Mouse (Mus musculus) layer of hippocampus, adult 9-11 months (tissue): ENCODE results near the gene Ninl.

Experiments
- DNase-seq: peaks from one replicate; pipeline ENCODE4 v3.0.0; 2022

The Ninl gene

GRCm38 (mm10) chr2:150900341-150900740 is 138.8 kb downstream of the Ninl start:
- DNase-seq, result no peak

- DNase-seq, result no peak
Observed at GRCm38 (mm10) chr2:150895691-150896252, 143.4 kb downstream of the Ninl start.

DNA sequence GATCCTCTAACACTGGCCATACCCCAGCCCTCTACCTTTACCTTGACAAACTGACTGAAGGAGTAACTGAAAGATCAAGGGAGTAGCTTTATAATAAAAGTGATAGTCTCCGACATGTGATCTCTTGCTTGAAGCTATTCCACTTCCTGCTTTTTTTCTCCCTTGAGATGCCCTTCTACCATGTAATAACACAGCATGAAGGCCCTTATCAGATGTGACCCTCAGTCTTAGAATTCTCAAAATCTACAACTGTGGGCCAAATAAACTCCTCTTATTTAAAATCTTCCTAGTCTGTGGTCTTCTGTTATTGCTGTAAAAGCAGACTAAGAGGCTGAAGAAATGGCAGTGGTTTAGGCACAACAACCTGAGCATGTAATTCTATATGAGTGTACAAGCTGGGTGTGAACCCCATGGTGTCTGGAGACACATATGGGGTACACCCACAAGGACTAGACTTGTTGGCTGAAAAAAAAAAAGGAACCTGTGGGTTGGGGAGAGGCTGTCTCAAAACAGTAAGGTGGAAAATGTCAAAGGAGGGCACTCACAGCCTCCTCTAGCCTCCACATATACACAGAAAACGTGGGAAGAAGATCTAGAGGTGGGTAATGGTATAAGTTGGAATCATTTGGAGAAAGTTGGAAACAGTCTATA is 144.4 kb downstream of the Ninl start:
- DNase-seq, result no peak

DNA sequence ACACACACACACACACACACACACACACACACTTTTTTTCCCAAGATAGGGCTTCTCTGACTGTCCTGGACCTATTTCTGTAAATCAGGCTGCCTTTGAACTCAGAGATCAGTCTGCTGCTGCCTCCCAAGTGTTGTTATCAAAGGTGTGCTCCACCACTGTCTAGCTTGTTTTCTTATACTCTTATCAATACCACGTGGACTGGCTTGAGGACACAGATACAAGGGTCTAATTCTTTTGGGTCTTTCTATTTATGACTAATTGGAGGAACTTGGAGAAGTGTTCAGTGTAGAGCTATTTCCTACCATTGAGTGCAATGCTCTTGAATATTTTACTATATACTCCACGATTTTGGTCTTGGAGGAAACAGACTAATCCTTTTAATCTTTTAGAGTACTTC is 151.8 kb downstream of the Ninl start:
- DNase-seq, result no peak

DNA sequence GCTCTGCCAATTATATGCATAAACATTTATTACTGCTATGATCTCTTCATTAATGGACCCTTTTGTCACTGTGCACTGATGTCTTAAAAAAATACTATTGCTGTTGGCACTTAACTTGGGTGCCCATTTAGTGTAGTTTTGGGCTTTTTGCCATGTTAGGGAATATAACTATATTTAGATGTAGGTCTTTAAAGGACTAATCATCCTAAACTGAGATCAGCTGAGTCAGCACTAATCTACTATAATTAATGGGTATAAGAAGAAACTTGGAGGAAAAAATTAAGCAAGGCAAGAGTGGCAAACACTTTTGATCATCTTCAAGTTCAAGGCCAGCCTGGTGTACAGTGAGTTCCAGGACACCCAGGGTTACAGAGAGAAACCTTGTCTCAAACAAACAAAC is 152.9 kb downstream of the Ninl start:
- DNase-seq, result no peak

DNA sequence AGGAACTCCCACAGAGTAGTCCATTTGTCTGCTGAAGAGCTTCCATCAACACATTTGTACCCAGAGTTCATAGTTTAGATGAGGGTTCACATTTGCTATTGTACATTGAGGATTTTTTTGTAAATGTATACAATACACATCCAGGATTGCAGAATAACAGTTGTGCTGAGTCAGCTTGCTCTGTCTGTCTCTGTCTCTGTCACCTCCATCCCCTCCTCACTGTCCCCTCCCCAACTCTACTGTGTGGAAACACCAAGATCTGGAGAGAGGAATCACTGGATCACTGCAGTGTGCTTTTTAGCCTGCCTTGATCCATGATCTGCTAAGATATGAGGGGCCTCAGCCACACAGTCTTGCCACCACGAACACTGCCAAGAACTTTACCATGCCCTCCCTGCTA is 153.4 kb downstream of the Ninl start:
- no peak for DNase-seq

- no peak for DNase-seq
Observed at GRCm38 (mm10) chr2:150884779-150885110, 154.4 kb downstream of the Ninl start.
